Mouse (Mus musculus) lung, postnatal 14 days (tissue): ENCODE measurements at regions not wholly inside any gene's neighbourhood (a gene's known extent, or its start where the extent isn't known, plus 50 kb on each side); places are given as distances from the start of the nearest gene placed in this dataset.
A peak's percentile ranks its signal among the peaks of the same experiment; 100 is the strongest.

Source experiments
- DNase-seq: peaks from one replicate; pipeline ENCODE4 v3.0.0; 2021

DNA sequence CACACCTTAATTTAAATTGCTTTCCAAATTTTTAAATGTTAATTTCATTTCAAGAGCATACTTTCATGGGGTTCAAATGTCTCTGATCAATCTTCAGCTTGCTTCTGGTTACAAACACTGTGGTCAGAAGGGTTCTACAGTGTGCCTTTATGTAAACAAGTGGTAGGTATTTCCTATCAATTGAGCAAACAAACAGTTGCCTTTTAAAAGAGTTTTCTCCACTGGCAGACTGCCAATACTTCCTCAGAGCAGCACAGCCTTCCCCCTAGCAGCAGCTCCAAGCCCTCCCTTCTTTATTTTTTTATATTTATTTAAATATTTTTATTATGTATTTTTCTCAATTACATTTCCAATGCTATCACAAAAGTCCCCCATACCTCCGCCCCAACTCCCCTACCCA is 977.8 kb downstream of the Fstl5 start:
- no peak for DNase-seq

DNA sequence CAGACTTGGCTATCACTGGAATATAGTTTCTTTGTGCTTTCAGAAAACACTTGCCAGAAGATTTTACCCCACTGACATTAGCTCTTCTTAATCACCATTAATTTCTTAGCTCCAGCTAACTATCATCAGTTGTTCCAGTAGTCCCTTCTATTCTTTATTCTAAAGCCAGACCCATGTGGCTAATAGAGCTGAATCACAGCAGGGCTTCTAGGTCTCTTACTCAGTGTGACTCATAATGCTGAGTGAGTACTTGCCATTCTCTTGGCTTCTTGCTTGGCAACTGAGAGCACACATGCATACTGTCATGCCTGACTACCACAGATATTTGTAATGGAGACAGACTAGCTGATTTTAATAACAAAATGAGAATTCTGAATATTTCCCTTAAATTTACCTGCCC is 1001.0 kb downstream of the Fstl5 start:
- DNase-seq: no peak

DNA sequence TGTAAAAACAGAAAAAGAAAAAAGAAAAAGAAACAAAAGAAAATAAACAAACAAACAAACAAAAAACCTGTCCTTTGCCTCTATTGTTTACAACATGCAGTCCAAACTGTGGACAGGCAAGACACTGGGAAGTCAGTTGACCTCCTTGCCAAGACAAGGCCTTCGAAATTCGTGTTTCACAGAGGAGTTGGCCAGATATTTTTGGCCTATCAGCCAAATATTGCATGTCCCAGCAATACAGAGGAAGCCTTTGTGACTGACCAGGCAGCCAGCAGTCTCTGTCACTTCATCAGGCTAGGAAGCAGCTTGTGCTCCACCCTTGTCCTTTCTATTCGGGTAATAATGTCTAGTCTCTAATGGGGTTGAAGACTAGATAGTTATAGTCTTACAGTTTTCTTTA is 1017.7 kb downstream of the Fstl5 start:
- no peak for DNase-seq

DNA sequence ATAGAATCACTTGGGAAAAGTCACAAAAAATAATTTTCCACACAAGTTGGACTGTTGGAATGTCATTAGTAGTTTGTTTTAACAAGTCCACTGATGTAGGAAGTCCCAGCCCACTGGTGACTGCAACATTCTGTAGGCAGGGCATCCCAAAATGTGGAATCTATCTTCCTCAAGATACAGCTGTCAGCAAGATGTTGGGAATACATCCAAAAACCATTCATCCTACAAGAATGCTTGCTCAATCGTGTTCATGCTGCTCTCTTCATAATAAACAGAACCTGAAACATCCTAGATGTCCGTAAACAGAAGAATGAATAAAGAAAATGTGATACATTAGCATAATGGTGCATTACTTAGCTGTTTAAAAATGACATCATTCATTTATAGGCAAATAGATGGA is 1038.9 kb downstream of the Fstl5 start:
- DNase-seq: no peak

DNA sequence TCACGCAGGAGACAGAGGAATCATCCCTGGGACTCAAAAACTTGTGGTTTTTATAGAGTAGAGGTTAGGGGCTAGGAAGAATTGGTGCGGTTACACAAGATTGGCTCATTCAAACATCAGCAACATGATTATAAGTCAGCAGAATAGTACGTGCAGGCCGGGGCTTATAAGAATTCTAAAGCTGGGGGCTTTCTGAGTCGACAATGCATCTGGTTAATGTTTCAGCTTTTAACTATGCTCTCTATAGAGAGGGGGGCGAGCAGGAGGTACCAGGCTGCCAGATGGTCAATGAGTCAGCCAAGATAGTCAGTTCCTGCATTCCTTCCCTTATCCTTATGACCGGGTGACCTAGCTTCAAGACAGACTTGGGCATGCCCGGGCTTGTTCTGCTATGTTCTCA is 1046.5 kb downstream of the Fstl5 start:
- no peak for DNase-seq

DNA sequence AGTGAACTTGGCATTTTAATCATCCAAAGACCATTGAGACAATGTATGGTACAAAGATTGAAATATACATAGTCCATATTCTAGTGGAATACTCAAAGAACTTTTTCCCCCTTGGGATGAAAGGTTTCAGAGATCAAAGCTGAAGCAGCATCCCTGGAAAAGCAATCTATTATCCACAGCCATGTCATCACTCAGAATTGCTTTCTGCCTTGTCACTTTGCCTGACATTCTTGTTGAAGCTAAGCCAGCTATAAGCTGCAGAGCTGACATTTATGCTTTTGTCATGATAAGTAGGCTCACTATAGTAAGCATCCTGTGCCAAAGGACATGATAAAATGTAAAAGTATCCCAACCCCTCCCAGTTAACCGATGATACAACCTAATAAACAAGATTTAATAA is 1077.6 kb downstream of the Fstl5 start:
- no peak for DNase-seq

DNA sequence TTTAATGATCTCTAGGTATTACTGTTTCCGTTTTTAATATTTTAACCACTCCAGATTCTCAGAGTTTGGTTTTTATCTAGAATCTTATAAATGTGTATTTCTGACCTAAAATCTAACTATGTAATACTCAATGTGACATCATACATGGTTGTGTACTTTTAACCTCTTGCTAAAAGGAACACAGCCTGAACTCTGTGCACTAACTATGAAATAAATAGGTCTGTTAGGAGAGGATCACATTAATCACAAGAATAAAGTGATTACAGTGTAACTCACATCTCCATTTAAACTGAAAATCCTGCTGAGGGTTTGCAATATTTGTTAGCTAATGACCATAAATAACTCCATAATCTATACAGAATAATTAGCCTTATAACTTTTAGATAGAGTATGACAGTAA is 1123.8 kb downstream of the Fstl5 start:
- no peak for DNase-seq

DNA sequence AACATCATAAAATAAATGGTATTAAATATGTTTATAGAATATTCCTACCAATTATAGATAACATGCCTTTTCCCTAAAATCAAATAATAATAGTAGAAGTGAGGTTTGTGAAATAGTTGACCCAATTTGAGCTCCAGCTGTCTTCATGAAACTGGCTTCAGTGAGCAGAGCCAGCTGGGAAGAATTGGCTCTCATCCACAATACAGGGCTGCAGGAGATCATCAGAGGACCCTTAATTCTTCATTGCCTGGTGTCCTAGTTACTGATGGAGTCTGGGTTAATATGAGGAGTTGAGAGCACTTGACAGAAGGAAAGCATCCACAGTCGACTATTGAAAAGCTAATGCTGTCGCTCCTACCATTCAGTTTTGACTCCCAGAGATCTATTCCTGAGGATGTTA is 1124.2 kb downstream of the Fstl5 start:
- DNase-seq: peak; percentile 45

DNA sequence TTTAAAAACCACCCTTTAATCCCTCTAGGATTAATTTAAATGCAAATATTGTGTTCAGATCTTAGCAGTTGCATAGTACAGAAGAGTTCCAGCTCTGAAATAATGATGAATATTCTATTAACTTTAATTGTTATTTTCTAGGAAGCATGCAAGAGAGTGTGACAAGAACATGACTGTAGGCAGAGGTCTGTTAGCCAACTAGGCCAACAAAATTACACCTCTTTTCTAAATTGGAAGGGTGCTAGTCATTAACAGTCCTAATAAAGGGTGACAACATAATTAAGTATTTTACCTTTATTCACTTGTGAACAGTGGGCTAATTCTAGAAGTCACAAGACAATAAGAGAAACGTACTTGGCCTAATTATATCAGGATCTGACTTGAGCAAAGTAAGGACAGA is 1151.9 kb downstream of the Fstl5 start:
- no peak for DNase-seq
